Mouse (Mus musculus) right cerebral cortex, postnatal 36 days (tissue): ENCODE measurements around the gene Adcy6.

Source experiments
- DNase-seq, 2 experiments: peaks; one replicate each; pipeline ENCODE4 v3.0.0; 2022; ENCODE audit warnings: low spot score in 2 of 2, mixed read lengths in 1 of 2

Adcy6 gene

DNA sequence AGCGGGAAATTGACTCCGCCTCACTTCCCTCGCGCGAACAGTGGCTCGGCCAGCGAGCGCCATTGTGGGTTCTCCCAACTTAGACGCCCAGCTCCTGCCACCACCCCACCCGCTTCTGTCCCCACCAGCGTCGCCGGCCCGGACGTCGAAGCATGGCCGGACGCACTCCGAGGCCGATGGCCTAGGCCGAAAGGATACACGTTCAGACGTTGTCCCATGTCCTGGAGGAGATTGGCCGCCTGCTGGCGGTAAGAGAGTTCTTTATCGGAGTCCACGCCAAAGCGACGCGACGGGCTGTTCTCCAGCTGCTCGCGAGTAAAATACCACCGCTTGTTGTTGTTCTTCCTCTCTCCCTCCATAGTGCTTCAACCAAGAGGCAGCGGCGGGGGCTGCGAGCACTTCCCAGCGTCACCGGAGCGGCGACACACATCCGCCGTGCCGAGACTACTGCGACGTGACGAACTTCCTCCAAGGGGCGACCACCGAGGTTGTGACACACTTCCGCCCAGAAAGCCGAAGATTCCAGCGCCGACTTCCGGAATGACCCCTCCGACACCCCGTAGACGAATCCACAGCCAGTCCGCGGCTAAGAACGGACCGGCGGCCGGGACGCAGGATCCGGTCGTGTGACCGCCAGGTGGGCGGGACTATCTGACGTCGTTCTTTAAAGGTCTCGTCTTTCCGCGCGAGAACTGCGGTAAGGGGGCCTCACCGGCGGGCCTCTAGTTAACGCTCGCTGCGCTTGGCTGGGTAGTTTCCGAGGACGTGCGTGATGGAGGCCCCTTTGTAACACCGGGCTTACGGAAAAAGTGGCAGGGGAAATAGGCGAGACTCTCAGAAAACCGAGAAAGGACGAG, 42.4 kb downstream of the Adcy6 start:
- peak; percentile 99 for DNase-seq

- DNase-seq: no peak
Measured at GRCm38 (mm10) chr15:98566973-98567277, 43.0 kb downstream of the Adcy6 start.

GRCm38 (mm10) chr15:98557186-98557585, 52.7 kb downstream of the Adcy6 start:
- DNase-seq: no peak

DNA sequence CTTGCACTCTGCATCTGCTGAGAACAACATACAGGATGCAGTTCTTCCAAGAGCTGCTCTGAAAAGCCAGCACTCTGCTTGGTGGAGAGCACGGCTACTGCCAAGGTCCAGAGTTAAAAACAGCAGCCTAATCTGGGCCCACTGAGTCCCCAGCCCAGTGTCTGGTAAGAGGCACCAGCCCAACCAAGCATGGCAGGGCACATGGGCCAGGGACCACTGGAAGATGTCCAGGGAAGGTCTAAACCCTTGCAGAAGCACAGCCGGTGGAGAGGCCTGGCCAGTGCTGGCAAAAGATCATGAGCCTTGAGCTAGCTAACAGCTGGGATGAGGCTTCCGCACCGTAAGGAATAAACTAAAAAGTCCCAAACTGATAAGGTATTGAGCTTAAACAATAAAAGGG, 54.0 kb downstream of the Adcy6 start:
- no peak for DNase-seq

- no peak for DNase-seq
Measured at GRCm38 (mm10) chr15:98552758-98553157, 57.1 kb downstream of the Adcy6 start.

- no peak for DNase-seq
Measured at GRCm38 (mm10) chr15:98546843-98547242, 63.0 kb downstream of the Adcy6 start.

- no peak for DNase-seq
Measured at GRCm38 (mm10) chr15:98545151-98545550, 64.7 kb downstream of the Adcy6 start.

- no peak for DNase-seq
Measured at GRCm38 (mm10) chr15:98543341-98543740, 66.5 kb downstream of the Adcy6 start.

GRCm38 (mm10) chr15:98541064-98541463, 68.8 kb downstream of the Adcy6 start:
- no peak for DNase-seq
